Mouse (Mus musculus): ENCODE data around the gene Inpp5b. TPM values are rescaled to one million over a fixed set of nuclear protein-coding genes. Genes with fewer than 3 reads are reported as not detected.
A peak's percentile ranks its signal among the peaks of the same experiment; 100 is the strongest.
"Not testable (repeated sequence)": the region's sequence is repeated elsewhere in the genome, so short reads cannot be mapped to it uniquely, and the experiment has no call there.

The Inpp5b gene
- total RNA-seq, 2 experiments from 2014 or later, result 7.4 to 8.1 TPM

- DNase-seq (ENCODE audit: low spot score), result peak; percentile 92
Observed at GRCm38 (mm10) chr4:124708518-124709477, 32.9 kb upstream of the Inpp5b start.

DNA sequence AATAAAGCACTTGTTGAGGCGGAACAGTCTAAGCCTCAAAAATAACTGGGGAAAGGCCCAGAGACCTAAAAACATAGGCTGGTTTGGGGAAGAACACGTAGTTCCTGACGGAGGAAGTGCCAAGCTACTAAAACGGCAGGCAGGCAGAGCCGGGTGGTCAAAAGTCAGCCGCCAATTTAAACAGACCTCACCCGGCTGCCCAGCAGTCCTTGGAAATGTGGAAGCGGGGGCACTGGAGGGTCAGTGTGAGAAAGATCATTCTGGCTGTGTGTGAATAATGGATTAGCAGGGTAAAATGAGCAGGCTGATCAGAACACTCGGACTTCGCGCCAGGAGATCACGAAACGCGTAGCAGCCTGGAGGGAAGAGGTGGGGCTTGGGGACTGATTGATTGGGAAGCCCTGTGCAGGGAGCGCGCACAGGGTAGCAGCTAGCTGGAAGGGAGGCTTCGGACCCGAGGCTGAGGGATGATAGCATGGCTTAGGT is 31.6 kb upstream of the Inpp5b start:
- peak; percentile 56 for DNase-seq (ENCODE audit: low spot score)

DNA sequence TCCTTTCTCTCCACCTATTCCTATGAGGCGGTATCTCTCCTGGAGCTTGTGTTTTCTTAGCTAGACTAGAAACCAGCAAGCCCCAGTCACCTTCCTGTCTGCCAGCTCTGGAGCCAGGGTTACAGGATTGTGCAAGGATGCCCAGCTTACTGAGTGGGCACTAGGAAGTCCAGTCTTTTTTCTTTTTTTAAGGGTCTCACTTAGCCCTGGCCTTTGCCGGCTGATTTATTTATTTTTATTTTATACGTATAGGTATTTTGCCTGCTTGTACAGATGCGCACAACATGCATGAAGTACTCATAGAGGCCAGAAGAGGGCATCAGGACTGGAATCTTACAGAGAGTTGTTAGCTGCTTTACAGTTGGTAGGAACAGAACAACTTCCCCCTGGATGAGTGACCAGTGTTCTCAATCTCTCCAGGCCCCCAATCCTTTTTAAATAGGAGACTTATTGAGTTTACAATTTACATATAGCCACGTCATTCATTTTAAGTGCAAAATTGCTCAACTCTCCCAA is 30.8 kb upstream of the Inpp5b start:
- DNase-seq (ENCODE audit: low spot score), result peak; percentile 66

- DNase-seq (ENCODE audit: low spot score), result no peak
Observed at GRCm38 (mm10) chr4:124712618-124713017, 29.0 kb upstream of the Inpp5b start.

GRCm38 (mm10) chr4:124713850-124714249 is 27.8 kb upstream of the Inpp5b start:
- not testable (repeated sequence) for DNase-seq (ENCODE audit: low spot score)

- peak; percentile 97 for DNase-seq (ENCODE audit: low spot score)
Observed at GRCm38 (mm10) chr4:124714545-124715481, 26.8 kb upstream of the Inpp5b start, which contains the start of gene Sf3a3. Gene Sf3a3 (plus strand): TSS chr4:124714776.

- no peak for DNase-seq (ENCODE audit: low spot score)
Observed at GRCm38 (mm10) chr4:124719101-124719500, 22.5 kb upstream of the Inpp5b start.

- no peak for DNase-seq (ENCODE audit: low spot score)
Observed at GRCm38 (mm10) chr4:124726121-124726520, 15.5 kb upstream of the Inpp5b start.

DNA sequence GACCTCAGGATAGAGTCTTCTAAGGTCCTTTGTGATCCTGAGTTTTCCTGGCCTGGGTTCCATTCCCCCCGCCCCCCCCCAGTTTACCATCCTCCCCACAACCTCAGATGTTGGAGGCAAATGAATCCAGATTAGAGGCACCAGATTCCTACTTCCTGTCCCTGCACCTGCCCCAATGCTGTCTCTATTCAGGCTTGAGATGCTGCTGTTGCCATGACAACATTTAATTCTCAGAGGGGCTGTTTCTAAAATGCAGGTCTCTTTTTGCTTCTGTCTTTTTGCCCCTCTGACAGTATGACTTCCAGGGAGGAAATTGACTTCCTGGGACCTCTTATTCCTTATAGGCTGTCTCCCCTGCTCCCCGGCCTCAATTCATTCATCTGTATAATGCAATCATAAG is 4.7 kb upstream of the Inpp5b start:
- no peak for DNase-seq (ENCODE audit: low spot score)

DNA sequence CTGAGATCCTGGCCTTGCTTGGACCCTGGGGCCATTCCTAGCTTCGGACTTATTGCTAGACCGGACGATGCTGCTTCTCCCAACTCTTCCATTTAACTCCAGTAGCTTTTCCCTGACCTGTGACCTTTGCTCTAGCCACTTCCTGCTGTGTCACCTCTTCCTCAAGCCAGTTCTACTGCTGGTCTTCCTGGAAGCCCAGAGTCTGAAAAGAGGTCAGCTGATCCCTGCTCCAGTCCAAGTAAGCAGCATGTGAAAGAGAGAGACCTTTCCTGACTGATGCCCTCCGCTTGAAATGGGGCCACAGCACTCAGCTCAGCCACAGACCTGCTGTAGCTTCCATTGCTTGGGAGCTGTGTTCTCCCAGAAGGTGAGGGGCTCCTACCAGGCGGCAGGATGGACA is 4.2 kb upstream of the Inpp5b start:
- no peak for DNase-seq (ENCODE audit: low spot score)

GRCm38 (mm10) chr4:124738013-124738412 is 3.6 kb upstream of the Inpp5b start:
- no peak for DNase-seq (ENCODE audit: low spot score)

DNA sequence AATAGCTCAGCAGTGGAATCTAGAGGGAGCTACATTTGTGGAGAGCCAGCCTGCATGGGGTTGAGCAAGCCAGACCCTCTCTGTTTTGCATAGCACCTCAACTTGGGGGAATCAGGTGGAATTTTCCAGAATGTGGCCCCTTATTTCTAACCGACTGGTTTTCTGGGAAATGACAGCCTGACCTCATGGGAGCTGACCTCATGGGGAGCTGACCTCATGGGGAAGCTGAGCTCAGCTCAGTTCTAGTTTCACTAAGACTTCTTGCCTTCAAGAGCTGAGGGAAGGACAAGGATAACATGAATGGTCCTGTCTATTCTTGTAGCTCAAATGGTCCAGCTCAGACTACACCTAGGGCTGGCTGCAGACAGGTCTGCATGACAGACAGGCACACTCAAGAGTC is 2.9 kb upstream of the Inpp5b start:
- DNase-seq (ENCODE audit: low spot score), result no peak

DNA sequence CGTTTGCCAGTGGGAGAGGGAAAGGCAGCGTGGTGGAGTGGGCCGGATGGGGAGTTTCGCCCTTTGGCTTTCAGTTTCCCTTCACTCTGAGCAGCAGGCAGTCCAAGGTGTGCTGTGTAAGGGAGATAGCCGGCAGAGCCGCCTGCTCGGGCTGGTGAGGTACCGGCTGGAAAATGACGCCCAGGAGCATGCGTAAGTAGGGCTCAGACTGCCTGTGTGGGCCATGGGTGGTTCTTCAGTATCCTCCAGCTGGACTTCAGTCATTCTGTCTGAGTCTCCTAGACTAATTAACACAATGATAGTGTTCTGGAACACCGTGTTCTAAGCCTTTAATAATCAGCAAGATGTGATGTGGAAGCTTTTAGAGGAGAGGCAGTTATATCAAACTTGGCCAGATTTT is 1.2 kb downstream of the Inpp5b start:
- DNase-seq (ENCODE audit: low spot score), result no peak

DNA sequence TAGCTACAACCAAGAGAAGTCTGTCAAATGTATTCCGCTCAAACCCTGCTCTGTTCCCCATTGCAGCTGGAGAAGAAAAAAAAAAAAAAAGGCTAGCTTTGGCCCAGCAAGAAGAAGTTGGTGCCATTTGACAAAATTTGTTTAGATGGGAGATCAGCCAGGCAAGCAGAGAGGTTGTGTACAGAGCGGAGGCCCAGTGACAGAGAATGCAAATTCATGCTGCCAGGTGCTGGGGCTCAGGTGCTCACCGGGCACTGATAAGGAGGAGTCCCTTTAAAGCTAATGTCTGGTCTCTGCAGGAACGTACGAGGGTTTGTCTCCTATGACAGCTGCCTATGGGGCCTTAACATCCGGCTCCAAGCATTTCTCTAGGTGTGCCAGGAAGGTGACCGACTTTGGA is 4.9 kb downstream of the Inpp5b start:
- no peak for DNase-seq (ENCODE audit: low spot score)

GRCm38 (mm10) chr4:124747851-124748250 is 6.2 kb downstream of the Inpp5b start:
- no peak for DNase-seq (ENCODE audit: low spot score)

GRCm38 (mm10) chr4:124751300-124752250 is 9.9 kb downstream of the Inpp5b start:
- peak; percentile 99 for DNase-seq (ENCODE audit: low spot score)

DNA sequence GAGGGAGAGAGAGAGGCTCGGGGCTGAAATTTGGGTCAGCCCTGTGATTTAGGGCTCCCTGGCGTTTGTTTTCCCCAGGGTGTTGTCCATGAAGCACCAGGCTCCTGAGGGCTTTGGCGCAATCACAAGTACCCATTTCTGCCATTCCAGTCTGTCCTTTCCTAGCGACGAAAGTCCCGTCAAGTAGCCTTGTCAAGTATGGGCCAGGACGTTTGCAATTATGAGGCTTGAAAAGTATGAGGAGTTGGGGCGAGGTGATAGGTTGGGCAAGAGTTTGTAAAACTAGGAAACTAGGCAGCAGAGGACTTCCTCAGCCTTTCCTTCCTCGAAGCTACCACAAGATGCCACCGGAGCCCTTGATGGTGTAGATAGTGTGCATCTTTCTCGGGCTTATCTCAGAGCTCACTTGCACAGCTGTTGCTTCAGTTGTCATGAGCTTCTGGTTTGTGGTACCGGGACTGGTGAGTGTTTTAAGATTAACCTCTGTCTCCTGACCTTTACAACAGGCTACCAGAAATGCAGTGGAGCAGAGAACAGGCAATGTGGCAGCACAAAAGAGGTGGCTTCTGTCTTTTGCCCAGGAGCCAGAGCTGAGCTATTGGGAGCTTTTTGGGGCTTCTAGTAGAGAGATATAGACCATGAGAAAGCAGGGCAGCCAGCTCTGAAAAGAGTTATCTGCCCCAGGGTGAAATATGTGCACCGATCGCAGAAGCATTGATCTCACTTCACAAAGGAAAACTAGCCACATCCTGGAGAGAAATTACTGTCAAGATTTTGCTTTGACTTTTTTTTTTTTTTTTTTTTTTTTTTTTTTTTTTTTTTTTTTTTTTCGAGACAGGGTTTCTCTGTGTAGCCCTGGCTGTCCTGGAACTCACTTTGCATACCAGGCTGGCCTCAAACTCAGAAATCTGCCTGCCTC is 10.9 kb downstream of the Inpp5b start:
- DNase-seq (ENCODE audit: low spot score), result no peak

DNA sequence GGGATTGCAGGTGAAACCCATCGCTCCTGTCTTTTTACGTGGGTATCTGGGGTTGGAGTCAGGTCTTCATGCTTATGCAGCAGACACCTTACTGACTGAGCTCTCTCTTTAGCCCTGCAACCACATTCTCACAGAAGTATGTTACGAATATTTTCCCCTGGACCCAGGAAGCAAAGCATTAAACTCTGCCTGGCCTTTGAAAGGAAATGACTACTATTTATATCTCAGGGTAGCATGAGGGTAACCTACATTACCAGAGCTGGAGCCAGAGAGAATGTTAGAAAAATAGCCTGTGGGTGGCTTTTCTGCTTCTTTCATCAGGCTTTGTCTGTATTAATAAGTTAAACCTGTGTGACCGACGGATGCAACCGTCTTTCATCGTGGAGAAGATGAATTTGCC is 13.9 kb downstream of the Inpp5b start:
- no peak for DNase-seq (ENCODE audit: low spot score)

- DNase-seq (ENCODE audit: low spot score), result peak; percentile 25
Observed at GRCm38 (mm10) chr4:124759305-124759811, 17.7 kb downstream of the Inpp5b start.
